Mouse (Mus musculus): ENCODE results near the gene Tcn2. TPM values are rescaled to one million over a fixed set of nuclear protein-coding genes. Genes with fewer than 3 reads are reported as not detected.
A peak's percentile ranks its signal among the peaks of the same experiment; 100 is the strongest.

The Tcn2 gene
- polyA plus RNA-seq, 1 experiment = 117 TPM

- H3K4me1 ChIP-seq (ENCODE audit: control insufficient read depth, insufficient read depth, low read length) = peaks cover 13% of the 10 kb centered on the region
- no peak overlapping the region for H3K4me3 ChIP-seq (ENCODE audit: insufficient read depth, low read length)
- H3K27ac ChIP-seq (ENCODE audit: insufficient read depth, low read depth, low read length) = no peak overlapping the region
- TF ChIP-seq CTCF (IDR thresholded peaks at IDR 0.05; ENCODE audit: low read depth, low read length) (no peak), POLR2A (IDR thresholded peaks at IDR 0.05; ENCODE audit: borderline replicate concordance, low read depth, low read length) (no peak)
Observed at GRCm38 (mm10) chr11:3935135-3935534, 3.2 kb upstream of the Tcn2 start.

GRCm38 (mm10) chr11:3933756-3934285, 1.9 kb upstream of the Tcn2 start:
- TF ChIP-seq POLR2A (IDR thresholded peaks at IDR 0.05; ENCODE audit: borderline replicate concordance, low read depth, low read length) (no peak), CTCF (IDR thresholded peaks at IDR 0.05; ENCODE audit: low read depth, low read length) (no peak)
- H3K27ac ChIP-seq (ENCODE audit: insufficient read depth, low read depth, low read length) = no peak overlapping the region
- no peak overlapping the region for H3K4me3 ChIP-seq (ENCODE audit: insufficient read depth, low read length)
- H3K4me1 ChIP-seq (ENCODE audit: control insufficient read depth, insufficient read depth, low read length) = peaks cover 21% of the 10 kb centered on the region

GRCm38 (mm10) chr11:3930931-3931330, 1.0 kb downstream of the Tcn2 start:
- Histone ChIP-seq H3K4me1 (ENCODE audit: control insufficient read depth, insufficient read depth, low read length) (peaks cover 21% of the 10 kb centered on the region), H3K27ac (ENCODE audit: insufficient read depth, low read depth, low read length) (no peak overlapping the region), H3K4me3 (ENCODE audit: insufficient read depth, low read length) (peak overlapping the region; percentile 63; the same call in 1 of the 2 replicates)
- TF ChIP-seq CTCF (IDR thresholded peaks at IDR 0.05; ENCODE audit: low read depth, low read length) (no peak), POLR2A (IDR thresholded peaks at IDR 0.05; ENCODE audit: borderline replicate concordance, low read depth, low read length) (no peak)

GRCm38 (mm10) chr11:3930019-3930418, 1.9 kb downstream of the Tcn2 start:
- no peak for TF ChIP-seq CTCF (IDR thresholded peaks at IDR 0.05; ENCODE audit: low read depth, low read length)
- TF ChIP-seq POLR2A (IDR thresholded peaks at IDR 0.05; ENCODE audit: borderline replicate concordance, low read depth, low read length) = no peak
- Histone ChIP-seq H3K4me1 (ENCODE audit: control insufficient read depth, insufficient read depth, low read length) (peaks cover 21% of the 10 kb centered on the region), H3K4me3 (ENCODE audit: insufficient read depth, low read length) (no peak overlapping the region), H3K27ac (ENCODE audit: insufficient read depth, low read depth, low read length) (no peak overlapping the region; the same call in 1 of the 2 replicates)

- H3K4me1 ChIP-seq (ENCODE audit: control insufficient read depth, insufficient read depth, low read length) = peaks cover 16% of the 10 kb centered on the region
- H3K27ac ChIP-seq (ENCODE audit: insufficient read depth, low read depth, low read length) = no peak overlapping the region
- H3K4me3 ChIP-seq (ENCODE audit: insufficient read depth, low read length) = no peak overlapping the region
- TF ChIP-seq POLR2A (IDR thresholded peaks at IDR 0.05; ENCODE audit: borderline replicate concordance, low read depth, low read length) = no peak
- TF ChIP-seq CTCF (IDR thresholded peaks at IDR 0.05; ENCODE audit: low read depth, low read length) = no peak
Observed at GRCm38 (mm10) chr11:3925916-3926315, 6.0 kb downstream of the Tcn2 start.

GRCm38 (mm10) chr11:3922731-3923130, 9.2 kb downstream of the Tcn2 start:
- Histone ChIP-seq H3K4me1 (ENCODE audit: control insufficient read depth, insufficient read depth, low read length) (no peaks in the 10 kb centered on the region), H3K4me3 (ENCODE audit: insufficient read depth, low read length) (no peak overlapping the region), H3K27ac (ENCODE audit: insufficient read depth, low read depth, low read length) (no peak overlapping the region)
- TF ChIP-seq POLR2A (IDR thresholded peaks at IDR 0.05; ENCODE audit: borderline replicate concordance, low read depth, low read length) = no peak

- H3K27ac ChIP-seq (ENCODE audit: insufficient read depth, low read depth, low read length) = no peak overlapping the region
- no peak overlapping the region for H3K4me3 ChIP-seq (ENCODE audit: insufficient read depth, low read length)
- no peak for TF ChIP-seq POLR2A (IDR thresholded peaks at IDR 0.05; ENCODE audit: borderline replicate concordance, low read depth, low read length)
- TF ChIP-seq CTCF (IDR thresholded peaks at IDR 0.05; ENCODE audit: low read depth, low read length) = no peak
- H3K4me1 ChIP-seq (ENCODE audit: control insufficient read depth, insufficient read depth, low read length) = no peaks in the 10 kb centered on the region
Observed at GRCm38 (mm10) chr11:3922115-3922514, 9.8 kb downstream of the Tcn2 start.

- TF ChIP-seq POLR2A (IDR thresholded peaks at IDR 0.05; ENCODE audit: borderline replicate concordance, low read depth, low read length) (no peak), CTCF (IDR thresholded peaks at IDR 0.05; ENCODE audit: low read depth, low read length) (peak; percentile 84)
- no peak overlapping the region for H3K4me3 ChIP-seq (ENCODE audit: insufficient read depth, low read length)
- no peaks in the 10 kb centered on the region for H3K4me1 ChIP-seq (ENCODE audit: control insufficient read depth, insufficient read depth, low read length)
- no peak overlapping the region for H3K27ac ChIP-seq (ENCODE audit: insufficient read depth, low read depth, low read length)
Observed at GRCm38 (mm10) chr11:3921281-3921850, 10.6 kb downstream of the Tcn2 start.

- H3K4me1 ChIP-seq (ENCODE audit: control insufficient read depth, insufficient read depth, low read length) = peaks cover 3% of the 10 kb centered on the region; the same call in 1 of the 2 replicates
- TF ChIP-seq CTCF (IDR thresholded peaks at IDR 0.05; ENCODE audit: low read depth, low read length) (no peak), POLR2A (IDR thresholded peaks at IDR 0.05; ENCODE audit: borderline replicate concordance, low read depth, low read length) (no peak)
- H3K4me3 ChIP-seq (ENCODE audit: insufficient read depth, low read length) = no peak overlapping the region
- no peak overlapping the region for H3K27ac ChIP-seq (ENCODE audit: insufficient read depth, low read depth, low read length)
Observed at GRCm38 (mm10) chr11:3920476-3920875, 11.5 kb downstream of the Tcn2 start.

GRCm38 (mm10) chr11:3918738-3919137, 13.2 kb downstream of the Tcn2 start:
- 0 out of 2 replicates have a peak, but pooled peaks have one; percentile 9 for TF ChIP-seq CTCF (IDR thresholded peaks at IDR 0.05; ENCODE audit: low read depth, low read length)
- TF ChIP-seq POLR2A (IDR thresholded peaks at IDR 0.05; ENCODE audit: borderline replicate concordance, low read depth, low read length) = no peak
- no peak overlapping the region for H3K27ac ChIP-seq (ENCODE audit: insufficient read depth, low read depth, low read length)
- no peak overlapping the region for H3K4me3 ChIP-seq (ENCODE audit: insufficient read depth, low read length)
- H3K4me1 ChIP-seq (ENCODE audit: control insufficient read depth, insufficient read depth, low read length) = peaks cover 4% of the 10 kb centered on the region; the same call in 1 of the 2 replicates

Measured in bone marrow macrophage, adult 2 months (primary cell).